Mouse (Mus musculus): ENCODE results near the gene Tspan5. TPM values are rescaled to one million over a fixed set of nuclear protein-coding genes. Genes with fewer than 3 reads are reported as not detected.

Tspan5 gene
- polyA plus RNA-seq, 1 experiment from 2014 or later = 33.0 TPM

GRCm38 (mm10) chr3:138722152-138722551, 19.8 kb upstream of the Tspan5 start:
- ATAC-seq (ENCODE audit: insufficient number of reproducible peaks, insufficient read depth, low FRiP score, low TSS enrichment) = no peak

GRCm38 (mm10) chr3:138727571-138727970, 14.4 kb upstream of the Tspan5 start:
- 89% methylated on average over 8 of the region's 8 CpGs for WGBS
- H3K9me3 ChIP-seq = no peaks in the 10 kb centered on the region
- no peak overlapping the region for H3K9ac ChIP-seq
- no peak overlapping the region for H3K27ac ChIP-seq
- H3K36me3 ChIP-seq = no peaks in the 10 kb centered on the region
- no peaks in the 10 kb centered on the region for H3K27me3 ChIP-seq
- no peak overlapping the region for H3K4me2 ChIP-seq (replicated peaks)
- H3K4me3 ChIP-seq = no peak overlapping the region
- no peak for ATAC-seq (ENCODE audit: insufficient number of reproducible peaks, insufficient read depth, low FRiP score, low TSS enrichment)
- H3K4me1 ChIP-seq = no peaks in the 10 kb centered on the region

More at GRCm38 (mm10) chr3:138722152-138722551, 19.8 kb upstream of the Tspan5 start:
- no peaks in the 10 kb centered on the region for H3K36me3 ChIP-seq
- H3K9me3 ChIP-seq = no peaks in the 10 kb centered on the region
- H3K27me3 ChIP-seq = no peaks in the 10 kb centered on the region
- 75% methylated on average over 5 of the region's 5 CpGs for WGBS
- no peak overlapping the region for H3K9ac ChIP-seq
- H3K4me3 ChIP-seq = no peak overlapping the region
- H3K27ac ChIP-seq = no peak overlapping the region
- no peaks in the 10 kb centered on the region for H3K4me1 ChIP-seq
- H3K4me2 ChIP-seq (replicated peaks) = no peak overlapping the region

GRCm38 (mm10) chr3:138728840-138729239, 13.2 kb upstream of the Tspan5 start:
- WGBS = 72% methylated on average over 3 of the region's 3 CpGs
- H3K9me3 ChIP-seq = no peaks in the 10 kb centered on the region

DNA sequence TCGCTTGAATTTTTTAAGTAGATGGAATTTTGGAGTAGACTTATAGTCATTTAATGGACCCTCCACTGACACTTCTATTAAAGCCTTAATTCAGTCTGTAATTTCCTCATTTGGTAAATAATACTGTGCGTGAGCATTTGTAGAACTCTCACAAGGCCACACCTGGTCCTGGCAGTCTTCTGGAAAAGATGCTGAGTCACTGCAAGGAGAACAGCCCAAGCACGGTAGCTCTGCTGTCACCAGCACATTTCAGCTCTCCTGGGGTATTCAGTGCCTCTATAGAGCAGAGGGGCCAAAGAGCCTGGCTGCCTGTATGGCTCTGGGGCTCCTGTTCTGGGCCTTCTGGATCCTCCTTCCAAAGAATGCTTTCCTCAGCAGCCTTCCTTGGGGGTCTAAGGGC, 11.2 kb upstream of the Tspan5 start:
- Histone ChIP-seq H3K9me3 (no peaks in the 10 kb centered on the region), H3K27ac (no peak overlapping the region), H3K9ac (no peak overlapping the region), H3K36me3 (no peaks in the 10 kb centered on the region), H3K4me2 (replicated peaks) (no peak overlapping the region), H3K4me1 (no peaks in the 10 kb centered on the region), H3K27me3 (no peaks in the 10 kb centered on the region), H3K4me3 (no peak overlapping the region)
- no peak for ATAC-seq (ENCODE audit: insufficient number of reproducible peaks, insufficient read depth, low FRiP score, low TSS enrichment)
- WGBS = 65% methylated on average over 3 of the region's 3 CpGs

More at GRCm38 (mm10) chr3:138728840-138729239, 13.2 kb upstream of the Tspan5 start:
- Histone ChIP-seq H3K27me3 (no peaks in the 10 kb centered on the region), H3K36me3 (no peaks in the 10 kb centered on the region), H3K27ac (no peak overlapping the region), H3K4me2 (replicated peaks) (no peak overlapping the region), H3K9ac (no peak overlapping the region), H3K4me1 (no peaks in the 10 kb centered on the region), H3K4me3 (no peak overlapping the region)
- ATAC-seq (ENCODE audit: insufficient number of reproducible peaks, insufficient read depth, low FRiP score, low TSS enrichment) = no peak

GRCm38 (mm10) chr3:138735760-138736159, 6.2 kb upstream of the Tspan5 start:
- no peak overlapping the region for H3K4me2 ChIP-seq (replicated peaks)
- no peaks in the 10 kb centered on the region for H3K36me3 ChIP-seq
- no peak for ATAC-seq (ENCODE audit: insufficient number of reproducible peaks, insufficient read depth, low FRiP score, low TSS enrichment)
- H3K27me3 ChIP-seq = peaks cover 2% of the 10 kb centered on the region; the same call in 1 of the 2 replicates
- no peak overlapping the region for H3K27ac ChIP-seq
- no peaks in the 10 kb centered on the region for H3K4me1 ChIP-seq
- H3K9me3 ChIP-seq = no peaks in the 10 kb centered on the region
- WGBS = 93% methylated on average over 5 of the region's 5 CpGs
- no peak overlapping the region for H3K4me3 ChIP-seq
- no peak overlapping the region for H3K9ac ChIP-seq

DNA sequence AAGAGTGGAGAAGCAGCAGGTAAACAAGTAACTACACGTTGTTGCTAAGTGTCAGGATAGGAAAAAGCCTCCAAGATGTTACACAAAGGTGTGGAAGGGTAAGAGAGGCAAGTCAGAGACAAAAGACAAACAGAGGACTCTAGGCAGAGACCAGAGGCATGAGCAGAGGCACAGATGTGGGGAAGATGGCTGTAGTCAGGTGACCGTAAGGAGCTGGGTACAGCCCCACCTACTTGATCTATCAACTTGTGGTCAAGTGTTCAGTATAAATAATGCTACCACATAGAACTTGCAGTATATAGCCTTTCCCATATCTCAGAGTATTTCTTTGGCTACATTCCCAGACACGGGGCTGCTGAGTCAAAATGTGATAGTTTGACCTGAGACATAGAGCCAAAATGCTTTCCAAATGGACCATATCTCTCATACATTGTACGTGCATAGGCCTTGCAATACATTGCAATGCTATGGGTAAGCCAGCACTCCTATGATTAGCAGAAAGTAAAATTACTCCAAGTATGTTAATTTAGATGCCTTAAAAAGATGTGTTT, 2.8 kb upstream of the Tspan5 start:
- ATAC-seq (ENCODE audit: insufficient number of reproducible peaks, insufficient read depth, low FRiP score, low TSS enrichment) = no peak
- peaks cover 7% of the 10 kb centered on the region; the same call in 1 of the 2 replicates for H3K27me3 ChIP-seq
- H3K4me1 ChIP-seq = peaks cover 12% of the 10 kb centered on the region; the same call in 1 of the 2 replicates
- H3K36me3 ChIP-seq = no peaks in the 10 kb centered on the region
- no peak overlapping the region for H3K4me2 ChIP-seq (replicated peaks)
- 82% methylated on average over 4 of the region's 4 CpGs for WGBS
- no peak overlapping the region for H3K4me3 ChIP-seq
- H3K27ac ChIP-seq = no peak overlapping the region
- H3K9ac ChIP-seq = no peak overlapping the region
- H3K9me3 ChIP-seq = no peaks in the 10 kb centered on the region

DNA sequence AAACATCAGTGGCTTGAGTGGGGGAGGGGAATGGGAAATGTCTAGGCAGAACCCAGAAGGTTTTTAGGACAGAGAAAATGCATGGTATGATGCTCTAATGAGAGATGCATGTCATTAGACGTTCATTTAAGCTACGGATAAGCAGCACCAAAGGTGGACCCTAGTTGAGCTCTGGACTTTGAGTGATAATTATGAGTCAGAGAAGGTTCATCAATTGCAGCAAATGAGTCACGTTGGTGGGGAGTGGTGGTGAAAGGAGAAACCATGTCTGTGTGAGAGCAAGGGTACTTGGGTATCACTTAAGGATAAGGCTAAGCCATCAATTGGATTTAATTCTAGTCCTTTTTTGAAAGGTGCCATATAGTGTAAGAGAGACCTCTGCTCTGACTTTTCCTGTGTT, 1.7 kb upstream of the Tspan5 start:
- Histone ChIP-seq H3K4me2 (replicated peaks) (no peak overlapping the region), H3K27ac (no peak overlapping the region), H3K36me3 (no peaks in the 10 kb centered on the region), H3K4me1 (peaks cover 20% of the 10 kb centered on the region; the same call in 1 of the 2 replicates), H3K9ac (no peak overlapping the region), H3K27me3 (peaks cover 7% of the 10 kb centered on the region; the same call in 1 of the 2 replicates), H3K9me3 (no peaks in the 10 kb centered on the region), H3K4me3 (no peak overlapping the region)
- ATAC-seq (ENCODE audit: insufficient number of reproducible peaks, insufficient read depth, low FRiP score, low TSS enrichment) = no peak
- 77% methylated on average over 3 of the region's 3 CpGs for WGBS

DNA sequence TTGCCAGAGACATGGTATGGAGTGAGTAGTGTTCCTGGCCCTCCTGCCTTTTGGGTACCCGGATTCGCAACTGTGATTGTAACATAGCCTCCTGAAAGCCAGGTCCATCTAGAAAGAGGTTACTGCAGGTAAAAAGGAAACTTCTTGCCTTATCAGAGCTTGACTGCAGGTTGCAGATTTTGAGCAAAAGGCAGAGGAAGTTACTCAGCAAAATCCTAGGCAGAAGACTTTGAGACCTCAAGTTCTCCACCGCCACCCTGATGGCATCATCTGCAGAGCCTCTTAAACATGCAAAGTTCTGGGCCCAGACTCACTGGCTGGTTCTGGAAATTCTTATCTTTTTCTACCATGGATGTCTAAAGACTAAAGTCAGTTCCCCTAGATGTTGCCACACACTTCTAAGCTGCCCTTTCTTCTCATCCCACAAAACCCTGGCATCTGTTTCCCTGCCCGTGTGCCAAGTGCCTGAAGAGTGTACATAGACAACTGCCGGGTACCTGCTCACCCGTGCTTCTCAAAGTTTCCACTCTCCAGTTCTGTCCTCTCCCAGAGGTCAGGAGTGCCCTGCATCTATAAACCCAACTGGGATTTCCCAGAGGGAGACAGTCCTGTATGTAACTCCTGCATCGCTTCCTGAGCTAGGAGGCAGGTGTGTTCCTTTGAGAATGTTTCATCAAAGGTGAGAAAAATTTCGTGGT, 1.0 kb upstream of the Tspan5 start:
- peak overlapping the region; percentile 72 for H3K4me3 ChIP-seq
- 0 out of 2 replicates have a peak overlapping the region, but pooled peaks have one; percentile 80 for H3K9ac ChIP-seq
- peak overlapping the region; percentile 85; the same call in 1 of the 2 replicates for H3K4me2 ChIP-seq (replicated peaks)
- no peak for ATAC-seq (ENCODE audit: insufficient number of reproducible peaks, insufficient read depth, low FRiP score, low TSS enrichment)
- H3K9me3 ChIP-seq = no peaks in the 10 kb centered on the region
- peaks cover 7% of the 10 kb centered on the region; the same call in 1 of the 2 replicates for H3K27me3 ChIP-seq
- no peaks in the 10 kb centered on the region for H3K36me3 ChIP-seq
- 69% methylated on average over 8 of the region's 8 CpGs for whole genome bisulfite sequencing
- peaks cover 24% of the 10 kb centered on the region; the same call in 1 of the 2 replicates for H3K4me1 ChIP-seq
- no peak overlapping the region for H3K27ac ChIP-seq

DNA sequence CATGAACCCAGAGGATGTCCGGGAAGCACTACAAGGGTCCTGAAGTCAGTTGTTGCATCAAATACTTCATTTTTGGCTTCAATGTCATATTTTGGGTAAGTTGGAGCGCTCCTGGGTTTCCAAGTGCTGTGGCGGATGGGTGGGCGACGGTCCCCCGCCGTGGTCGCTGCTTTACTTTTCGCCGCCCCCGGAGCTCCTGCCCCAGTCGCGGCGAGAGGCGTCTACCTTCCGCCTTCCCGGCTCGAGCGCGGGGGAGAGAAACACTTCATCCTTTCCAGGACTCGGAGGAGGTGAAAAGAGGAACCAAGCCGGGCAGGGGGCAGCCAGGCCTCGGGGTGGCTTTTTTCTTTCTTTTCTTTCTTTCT, 553 bp downstream of the Tspan5 start:
- Histone ChIP-seq H3K9ac (peak overlapping the region; percentile 80), H3K36me3 (no peaks in the 10 kb centered on the region), H3K9me3 (no peaks in the 10 kb centered on the region), H3K4me2 (replicated peaks) (peak overlapping the region; percentile 85), H3K4me1 (peaks cover 24% of the 10 kb centered on the region; the same call in 1 of the 2 replicates), H3K27ac (peak overlapping the region; percentile 70), H3K4me3 (peak overlapping the region; percentile 72), H3K27me3 (peaks cover 7% of the 10 kb centered on the region; the same call in 1 of the 2 replicates)
- ATAC-seq (ENCODE audit: insufficient number of reproducible peaks, insufficient read depth, low FRiP score, low TSS enrichment) = peak; percentile 6; the same call in 1 of the 2 replicates
- WGBS = under 1% methylated on average over 23 of the region's 23 CpGs

- peak; percentile 78 for ATAC-seq (ENCODE audit: insufficient number of reproducible peaks, insufficient read depth, low FRiP score, low TSS enrichment)
- no peaks in the 10 kb centered on the region for H3K9me3 ChIP-seq
- H3K4me3 ChIP-seq = peak overlapping the region; percentile 72
- H3K36me3 ChIP-seq = no peaks in the 10 kb centered on the region
- peaks cover 7% of the 10 kb centered on the region; the same call in 1 of the 2 replicates for H3K27me3 ChIP-seq
- WGBS = under 1% methylated on average over 33 of the region's 33 CpGs
- peaks cover 24% of the 10 kb centered on the region; the same call in 1 of the 2 replicates for H3K4me1 ChIP-seq
- H3K9ac ChIP-seq = peak overlapping the region; percentile 80
- H3K27ac ChIP-seq = peak overlapping the region; percentile 41; the same call in 1 of the 2 replicates
- H3K4me2 ChIP-seq (replicated peaks) = peak overlapping the region; percentile 85
These were observed 1.2 kb downstream of the Tspan5 start for GRCm38 (mm10) chr3:138743061-138743671.

GRCm38 (mm10) chr3:138744030-138744774, 2.2 kb downstream of the Tspan5 start:
- no peak overlapping the region for H3K27ac ChIP-seq
- WGBS = 29% methylated on average over 8 of the region's 8 CpGs
- peak overlapping the region; percentile 72 for H3K4me3 ChIP-seq
- H3K4me2 ChIP-seq (replicated peaks) = peak overlapping the region; percentile 85
- ATAC-seq (ENCODE audit: insufficient number of reproducible peaks, insufficient read depth, low FRiP score, low TSS enrichment) = no peak
- no peaks in the 10 kb centered on the region for H3K36me3 ChIP-seq
- H3K9ac ChIP-seq = 0 out of 2 replicates have a peak overlapping the region, but pooled peaks have one; percentile 1
- peaks cover 24% of the 10 kb centered on the region; the same call in 1 of the 2 replicates for H3K4me1 ChIP-seq
- H3K9me3 ChIP-seq = no peaks in the 10 kb centered on the region
- peaks cover 7% of the 10 kb centered on the region; the same call in 1 of the 2 replicates for H3K27me3 ChIP-seq

Data from embryonic facial prominence, embryonic 12.5 days (tissue).